In genomic region chr6:120916074-120916971, GRCm38 (mm10) we compare ENCODE assay signal across 8 mouse cellular contexts. TPM values are rescaled to one million over a fixed set of nuclear protein-coding genes. Genes with fewer than 3 reads are reported as not detected.
DNase-seq lines count a peak whose midpoint lies in the region; ATAC-seq lines count a peak whose summit lies in the region.

Gene Bid, minus strand, starts transcription at chr6:120916853.

- intact Hi-C loops in gastrocnemius, postnatal 14 days (cut with DNase I; ENCODE audit: low total_unique reads), result no loop called here

- peak; percentile 85 for ATAC-seq in inflammation-experienced regulatory T-cells, adult 6 months

- peaks cover 85% of the 10 kb centered on the region for H3K4me1 ChIP-seq in megakaryocyte, embryonic 14.5 days

- H3K36me3 ChIP-seq in megakaryocyte, embryonic 14.5 days (replicated peaks; ENCODE audit: low read length), result peaks cover 25% of the 10 kb centered on the region

- H3K27me3 ChIP-seq in megakaryocyte, embryonic 14.5 days (replicated peaks), result no peaks in the 10 kb centered on the region

- peak within 1 kb of the TSS; percentile 96 for H3K4me3 ChIP-seq in megakaryocyte, embryonic 14.5 days (replicated peaks)

- peaks cover 8% of the 10 kb centered on the region for H3K9me3 ChIP-seq in megakaryocyte, embryonic 14.5 days

- peak; percentile 93 to 99 for DNase-seq in adrenal gland, adult (ENCODE audit: inconsistent age in 2 of 2, low spot score in 1 of 2)
- DNase-seq in embryo, embryonic 10.5 days (ENCODE audit: low spot score), result peak; percentile 85
- peak; percentile 86 for DNase-seq in gastrocnemius, postnatal 14 days
- peak; percentile 39 to 82 for DNase-seq in left cerebral cortex, adult 9 months (ENCODE audit: low spot score in 2 of 2)
- DNase-seq in right cerebral cortex, postnatal 10 days (ENCODE audit: low spot score in 2 of 2), result peak; percentile 87 to 88
- peak; percentile 86 for DNase-seq in urinary bladder, postnatal 25 days (ENCODE audit: low spot score)

RNA-seq across cellular contexts. Expression of gene Bid, which starts in this region (rescaled TPM):
- total RNA-seq in gastrocnemius, postnatal 14 days (2021), result 1 to 10 TPM; 1.8 to 2.3 TPM
- 10 to 100 TPM; 42.6 to 56.8 (median 45.7) TPM for polyA plus RNA-seq in inflammation-experienced regulatory T-cells, adult 6 months (2017; shearing (Covaris generic))
- 12.3 and 13.6 TPM in 2 replicates for polyA plus RNA-seq in megakaryocyte, embryonic 14.5 days (2012; ENCODE audit: insufficient read depth, low replicate concordance)

Comparison
In these comparisons a context has a peak if more than half of its experiments do, and no peak if none do; other contexts are left out.
1. Peak in every context shown above with its lines: DNase-seq, ATAC-seq and H3K4me3 ChIP-seq.